Mouse (Mus musculus) activated CD4-positive, CD25-positive, alpha-beta regulatory T cell, adult 4 months (primary cell): ENCODE results near the gene Samt2. TPM values are rescaled to one million over a fixed set of nuclear protein-coding genes. Genes with fewer than 3 reads are reported as not detected.
"Not testable (repeated sequence)": the region's sequence is repeated elsewhere in the genome, so short reads cannot be mapped to it uniquely, and the experiment has no call there.

Source experiments
- ATAC-seq: one replicate; pipeline ENCODE4 v1.8.0; 2017
- polyA plus RNA-seq, 2 experiments: library from polyadenylated mRNA; unstranded; fragments of 100-300 nt; shearing (Covaris generic); gene quantifications; one replicate each; pipeline ENCODE4 v1.2.1; 2017

Samt2 gene
- polyA plus RNA-seq, result not detected

- ATAC-seq, result not testable (repeated sequence)
These were observed at the start of gene Samt2 for GRCm38 (mm10) chrX:154579260-154579659. Gene Samt2, minus strand, starts transcription at chrX:154579360.

Other genes starting within 250 kb of the Samt2 start
- not detected for gene 4930524N10Rik, start 236.0 kb downstream of the Samt2 start, polyA plus RNA-seq
- gene Samt4, start 97.4 kb downstream of the Samt2 start, polyA plus RNA-seq, result not detected